Mouse (Mus musculus) thymus, adult 2 months (tissue): ENCODE data around the gene Ufd1.

Experiments
- CTCF ChIP-seq: fragments of 200-500 bp; IDR thresholded peaks from 2 replicates; pipeline ENCODE4 v1.5.1; 2012; ENCODE audit warnings: mild to moderate bottlenecking, control low read depth, low read length, moderate library complexity, borderline replicate concordance; ENCODE audit not compliant: control insufficient read depth, poor library complexity, insufficient read depth; ENCODE audit errors: extremely low read depth
- POLR2A ChIP-seq: fragments of 200-500 bp; IDR thresholded peaks from 2 replicates; pipeline ENCODE4 v1.6.1; 2012; ENCODE audit warnings: mild to moderate bottlenecking, low read length, control low read depth, moderate library complexity; ENCODE audit not compliant: control insufficient read depth, poor library complexity, insufficient read depth; ENCODE audit errors: extremely low read depth

DNA sequence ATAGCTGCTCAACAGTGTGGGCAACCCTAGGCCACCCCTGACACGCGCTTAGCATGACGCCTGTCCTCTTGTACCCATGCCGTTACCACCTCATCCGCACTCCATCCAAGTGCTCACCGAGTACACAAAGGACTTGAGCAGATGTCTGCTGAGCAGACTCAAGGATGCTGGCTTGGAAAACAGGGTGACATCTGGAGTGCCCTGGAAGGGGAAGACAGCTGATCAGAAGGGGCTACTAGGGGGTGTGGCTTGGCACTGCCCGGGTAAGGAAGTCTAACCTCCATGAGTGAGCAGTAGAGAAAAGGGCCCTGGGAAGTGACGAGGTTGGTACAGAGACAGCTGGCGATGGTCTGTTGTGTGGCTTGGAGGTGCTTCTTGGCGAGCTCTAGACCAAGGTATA, 24.9 kb upstream of the Ufd1 start:
- TF ChIP-seq POLR2A = no peak
- no peak for TF ChIP-seq CTCF
